Mouse (Mus musculus): Measurements from ENCODE around the gene Fdxr.

GRCm38 (mm10) chr11:115265771-115266399 is 11.0 kb downstream of the Fdxr start:
- no peak for TF ChIP-seq EP300 (IDR thresholded peaks at IDR 0.05; ENCODE audit: insufficient read depth, low read depth, low read length)
- no peak for TF ChIP-seq CTCF (IDR thresholded peaks at IDR 0.05; ENCODE audit: low read depth, low read length)
